Mouse (Mus musculus) CH12.LX (cell line): ENCODE measurements around the gene Macrod1. TPM values are rescaled to one million over a fixed set of nuclear protein-coding genes. Genes with fewer than 3 reads are reported as not detected.
A peak's percentile ranks its signal among the peaks of the same experiment; 100 is the strongest.

Experiments
- DNase-seq: peaks from one replicate; pipeline ENCODE4 v3.0.0-alpha.2; 2013; ENCODE audit errors: extremely low read depth
- H3K27ac ChIP-seq: 2 replicates; pipeline ENCODE4 v1.5.1; 2012; ENCODE audit warnings: low read depth, mild to moderate bottlenecking, control low read depth, moderate library complexity; ENCODE audit not compliant: insufficient read depth
- H3K27me3 ChIP-seq: replicated peaks from 2 replicates; pipeline ENCODE3; 2012; ENCODE audit warnings: inconsistent platforms
- H3K36me3 ChIP-seq, 2 experiments: replicated peaks in 1 of 2; 2 replicates each; pipeline versions ENCODE3 to v1.6.1; 2012; ENCODE audit warnings: inconsistent platforms in 1 of 2, low read length in 1 of 2, mild to moderate bottlenecking in 1 of 2, mixed read lengths in 1 of 2, moderate library complexity in 1 of 2; ENCODE audit not compliant: control insufficient read depth in 1 of 2, insufficient read depth in 1 of 2
- H3K4me1 ChIP-seq, 2 experiments: 2 replicates each; pipeline ENCODE4 v1.6.1; 2012; ENCODE audit warnings: inconsistent platforms in 1 of 2, moderate library complexity in 1 of 2; ENCODE audit not compliant: insufficient read depth in 2 of 2, control insufficient read depth in 1 of 2
- H3K4me2 ChIP-seq: 2 replicates; pipeline ENCODE4 v1.6.1; 2012; ENCODE audit warnings: low read depth, mild to moderate bottlenecking, control low read depth; ENCODE audit not compliant: poor library complexity, insufficient read depth, severe bottlenecking
- H3K4me3 ChIP-seq, 3 experiments: fragments of 150-350 bp in 1 of 3; sonication (generic) in 1 of 3; replicated peaks in 1 of 3; 2 replicates each; pipeline versions ENCODE3 to v1.5.1; 2011 to 2012; ENCODE audit warnings: low read depth in 2 of 3, low read length in 2 of 3, mild to moderate bottlenecking in 2 of 3, moderate library complexity in 2 of 3, control low read depth in 1 of 3, improper control_type of control experiment in 1 of 3, inconsistent platforms in 1 of 3, mixed read lengths in 1 of 3; ENCODE audit not compliant: poor library complexity in 1 of 3
- H3K79me2 ChIP-seq: replicated peaks from 2 replicates; pipeline ENCODE4 v1.6.1; 2012; ENCODE audit warnings: mild to moderate bottlenecking, moderate library complexity; ENCODE audit not compliant: control insufficient read depth, poor library complexity, insufficient read depth, severe bottlenecking; ENCODE audit errors: extremely low read depth
- H3K9ac ChIP-seq: 2 replicates; pipeline ENCODE4 v1.6.1; 2012; ENCODE audit warnings: low read depth, mild to moderate bottlenecking, control low read depth, moderate library complexity; ENCODE audit not compliant: insufficient read depth
- H3K9me3 ChIP-seq: replicated peaks from 2 replicates; pipeline ENCODE3; 2012; ENCODE audit warnings: low read length, inconsistent platforms, mixed read lengths
- BHLHE40 ChIP-seq: IDR thresholded peaks from 2 replicates; pipeline ENCODE4 v1.6.1; 2011; ENCODE audit warnings: mild to moderate bottlenecking, low read depth, low read length, improper control_type of control experiment
- CHD1 ChIP-seq: IDR thresholded peaks from 2 replicates; pipeline ENCODE4 v1.6.1; 2012; ENCODE audit warnings: low read depth, low read length, improper control_type of control experiment, inconsistent platforms
- CTCF ChIP-seq, 2 experiments: IDR thresholded peaks in 1 of 2; conservative IDR thresholded peaks in 1 of 2; 2 replicates each; pipeline ENCODE4 v1.5.1; 2011 to 2012; ENCODE audit warnings: low read depth in 2 of 2, low read length in 2 of 2, improper control_type of control experiment in 1 of 2, inconsistent platforms in 1 of 2, mild to moderate bottlenecking in 1 of 2, moderate library complexity in 1 of 2
- E2F4 ChIP-seq: IDR thresholded peaks from 2 replicates; pipeline ENCODE4 v1.6.1; 2011; ENCODE audit warnings: low read depth, low read length, improper control_type of control experiment; ENCODE audit not compliant: insufficient replicate concordance
- ELF1 ChIP-seq: IDR thresholded peaks from 2 replicates; pipeline ENCODE4 v1.6.1; 2014; ENCODE audit warnings: low read depth, mild to moderate bottlenecking, inconsistent platforms, low read length, improper control_type of control experiment
- ETS1 ChIP-seq: conservative IDR thresholded peaks from 2 replicates; pipeline ENCODE4 v1.6.1; 2012; ENCODE audit warnings: low read depth, mild to moderate bottlenecking, inconsistent platforms, low read length, improper control_type of control experiment, moderate library complexity
- GABPA ChIP-seq: IDR thresholded peaks from 2 replicates; pipeline ENCODE4 v1.6.1; 2012; ENCODE audit warnings: low read depth, low read length, improper control_type of control experiment, inconsistent platforms; ENCODE audit not compliant: insufficient replicate concordance
- HCFC1 ChIP-seq: IDR thresholded peaks from 2 replicates; pipeline ENCODE4 v1.6.1; 2012; ENCODE audit warnings: low read depth, mild to moderate bottlenecking, inconsistent platforms, low read length, improper control_type of control experiment
- IRF4 ChIP-seq: IDR thresholded peaks from 2 replicates; pipeline ENCODE4 v1.6.1; 2014; ENCODE audit warnings: low read depth, mild to moderate bottlenecking, inconsistent platforms, low read length, improper control_type of control experiment
- JUN ChIP-seq: IDR thresholded peaks from 2 replicates; pipeline ENCODE4 v1.6.1; 2011; ENCODE audit warnings: low read depth, mild to moderate bottlenecking, low read length, improper control_type of control experiment, moderate library complexity; ENCODE audit not compliant: insufficient read depth
- JUND ChIP-seq: conservative IDR thresholded peaks from 2 replicates; pipeline ENCODE4 v1.6.1; 2011; ENCODE audit warnings: low read depth, low read length, improper control_type of control experiment
- KAT2A ChIP-seq: IDR thresholded peaks from 2 replicates; pipeline ENCODE4 v1.6.1; 2012; ENCODE audit warnings: low read length, improper control_type of control experiment, inconsistent platforms; ENCODE audit not compliant: insufficient replicate concordance
- MAFK ChIP-seq: IDR thresholded peaks from 2 replicates; pipeline ENCODE4 v1.6.1; 2011; ENCODE audit warnings: low read length, improper control_type of control experiment; ENCODE audit not compliant: insufficient replicate concordance
- MAX ChIP-seq: IDR thresholded peaks from 2 replicates; pipeline ENCODE4 v1.6.1; 2011; ENCODE audit warnings: low read length, improper control_type of control experiment
- MAZ ChIP-seq: IDR thresholded peaks from 2 replicates; pipeline ENCODE4 v1.6.1; 2012; ENCODE audit warnings: low read depth, mild to moderate bottlenecking, inconsistent platforms, low read length, improper control_type of control experiment, moderate library complexity
- MXI1 ChIP-seq: IDR thresholded peaks from 2 replicates; pipeline ENCODE4 v1.6.1; 2011; ENCODE audit warnings: mild to moderate bottlenecking, low read depth, low read length, improper control_type of control experiment
- MYC ChIP-seq: IDR thresholded peaks from 2 replicates; pipeline ENCODE4 v1.6.1; 2011; ENCODE audit warnings: low read depth, mild to moderate bottlenecking, improper control_type of control experiment, low read length
- NELFE ChIP-seq: IDR thresholded peaks from 2 replicates; pipeline ENCODE4 v1.6.1; 2011; ENCODE audit warnings: low read depth, low read length, improper control_type of control experiment
- NRF1 ChIP-seq: IDR thresholded peaks from 2 replicates; pipeline ENCODE4 v1.6.1; 2014; ENCODE audit warnings: low read depth, mild to moderate bottlenecking, inconsistent platforms, low read length, improper control_type of control experiment, moderate library complexity
- POLR2AphosphoS2 ChIP-seq: IDR thresholded peaks from 2 replicates; pipeline ENCODE4 v1.6.1; 2011; ENCODE audit warnings: low read depth, low read length, improper control_type of control experiment
- RAD21 ChIP-seq: IDR thresholded peaks from 2 replicates; pipeline ENCODE4 v1.6.1; 2011; ENCODE audit warnings: low read depth, mild to moderate bottlenecking, low read length, improper control_type of control experiment, moderate library complexity
- SIN3A ChIP-seq: IDR thresholded peaks from 2 replicates; pipeline ENCODE4 v1.6.1; 2012; ENCODE audit warnings: low read length, improper control_type of control experiment, inconsistent platforms
- TBP ChIP-seq: conservative IDR thresholded peaks from 2 replicates; pipeline ENCODE4 v1.6.1; 2011; ENCODE audit warnings: low read depth, low read length, improper control_type of control experiment
- UBTF ChIP-seq: IDR thresholded peaks from 2 replicates; pipeline ENCODE4 v1.6.1; 2012; ENCODE audit warnings: low read depth, mild to moderate bottlenecking, inconsistent platforms, low read length, improper control_type of control experiment, moderate library complexity
- USF2 ChIP-seq: conservative IDR thresholded peaks from 2 replicates; pipeline ENCODE4 v1.6.1; 2011; ENCODE audit warnings: low read depth, low read length, improper control_type of control experiment
- ZC3H11A ChIP-seq: IDR thresholded peaks from 2 replicates; pipeline ENCODE4 v1.6.1; 2012; ENCODE audit warnings: low read depth, mild to moderate bottlenecking, inconsistent platforms, low read length, improper control_type of control experiment
- ZKSCAN1 ChIP-seq: IDR thresholded peaks from 2 replicates; pipeline ENCODE4 v1.6.1; 2012; ENCODE audit warnings: low read depth, inconsistent platforms, low read length, improper control_type of control experiment, borderline replicate concordance
- ZNF384 ChIP-seq: IDR thresholded peaks from 2 replicates; pipeline ENCODE4 v1.6.1; 2012; ENCODE audit warnings: low read depth, low read length, improper control_type of control experiment, inconsistent platforms
- dilution Hi-C: fragments of 300-500 bp; cut with MboI; formaldehyde crosslinking; loops from 2 replicates; pipeline ENCODE4 v1.14.3; 2020; ENCODE audit warnings: low sequenced_read_pairs; ENCODE audit not compliant: extremely low pct_unique_long_range_greater_than_20kb, extremely low pct_ligation_motif_present
- in situ Hi-C: fragments of 300-500 bp; cut with MboI; formaldehyde crosslinking; loops from 3 replicates; pipeline ENCODE4 v1.14.3; 2019; ENCODE audit warnings: low sequenced_read_pairs, low pct_ligation_motif_present, low pct_unique_long_range_greater_than_20kb, mixed read lengths
- polyA plus RNA-seq: library from polyadenylated mRNA; unstranded; fragments of >175 nt; gene quantifications from 2 replicates; pipeline ENCODE4 v1.2.1, GENCODE M21; 2012; ENCODE audit warnings: low read depth; ENCODE audit not compliant: insufficient read length
- total RNA-seq, 2 experiments: library from RNA; depleted of rRNA; stranded (reverse); fragments of 300-350 nt in 1 of 2; fragments of >200 nt in 1 of 2; gene quantifications; 2 replicates each; pipeline ENCODE4 v1.2.3; 2012 to 2014

Gene Macrod1
- total and polyA plus RNA-seq, 3 experiments = 1.0 TPM; not detected in 2

- in situ Hi-C loops = no loop called here
- Histone ChIP-seq H3K79me2 (peaks cover 43% of the 10 kb centered on the region), H3K27me3 (no peaks in the 10 kb centered on the region), H3K4me1 (peaks cover 8 to 33% of the 10 kb centered on the region in 2 experiments; a peak in 3 of 4 replicates), H3K4me2 (no peak overlapping the region), H3K4me3 (no peak overlapping the region), H3K27ac (no peak overlapping the region), H3K36me3 (peaks cover 29 to 56% of the 10 kb centered on the region in 2 experiments), H3K9ac (no peak overlapping the region), H3K9me3 (no peaks in the 10 kb centered on the region)
- dilution Hi-C loops = no loop called here
- no peak for DNase-seq
- TF ChIP-seq ELF1 (no peak), RAD21 (no peak), KAT2A (no peak), POLR2AphosphoS2 (no peak), ZNF384 (no peak), BHLHE40 (no peak), JUND (no peak), CHD1 (no peak), JUN (no peak), ZC3H11A (no peak), MXI1 (no peak), TBP (no peak), HCFC1 (no peak), ETS1 (no peak), MAZ (no peak), NELFE (no peak), USF2 (no peak)
Observed at GRCm38 (mm10) chr19:7214484-7214883, 157.9 kb downstream of the Macrod1 start.

GRCm38 (mm10) chr19:7217162-7217925 lies 160.7 kb downstream of the Macrod1 start, which contains the start of gene Cox8a:
Gene Cox8a (minus strand): TSS chr19:7217616.
- dilution Hi-C loops = no loop called here
- peak within 1 kb of the TSS; percentile 81 to 99 (median 91) for H3K4me3 ChIP-seq
- peaks cover 38% of the 10 kb centered on the region for H3K79me2 ChIP-seq
- H3K27ac ChIP-seq = peak within 1 kb of the TSS; percentile 59
- peak within 1 kb of the TSS; percentile 94 for H3K9ac ChIP-seq
- peaks cover 21 to 37% of the 10 kb centered on the region in 2 experiments for H3K36me3 ChIP-seq
- peak within 1 kb of the TSS; percentile 92 for H3K4me2 ChIP-seq
- DNase-seq = peak; percentile 98
- in situ Hi-C loops = no loop called here
- H3K9me3 ChIP-seq = no peaks in the 10 kb centered on the region
- H3K4me1 ChIP-seq = peaks cover 8 to 37% of the 10 kb centered on the region in 2 experiments; a peak in 3 of 4 replicates
- H3K27me3 ChIP-seq = no peaks in the 10 kb centered on the region
- no peak for TF ChIP-seq ZKSCAN1
- no peak for TF ChIP-seq UBTF
- TF ChIP-seq MAX = no peak; the same call in 1 of the 2 replicates
- TF ChIP-seq E2F4 = peak; percentile 99
- TF ChIP-seq MAZ = peak; percentile 59; the same call in 1 of the 2 replicates
- no peak for TF ChIP-seq GABPA
- no peak for TF ChIP-seq MAFK
- TF ChIP-seq ELF1 = peak; percentile 99
- peak; percentile 88 for TF ChIP-seq HCFC1
- TF ChIP-seq USF2 = no peak
- TF ChIP-seq MYC = no peak; the same call in 1 of the 2 replicates
- peak; percentile 39; the same call in 1 of the 2 replicates for TF ChIP-seq NELFE
- no peak for TF ChIP-seq ETS1
- TF ChIP-seq SIN3A = peak; percentile 97
- no peak for TF ChIP-seq JUND
- no peak for TF ChIP-seq CTCF (conservative IDR thresholded peaks at IDR 0.05 in 1 of 2, IDR thresholded peaks at IDR 0.05 in 1 of 2; ENCODE audit: low read depth in 2 of 2, low read length in 2 of 2)
- peak; percentile 54 for TF ChIP-seq NRF1
- TF ChIP-seq IRF4 = peak; percentile 17; the same call in 1 of the 2 replicates
- TF ChIP-seq KAT2A = 0 out of 2 replicates have a peak, but pooled peaks have one; percentile 66
- peak; percentile 88 for TF ChIP-seq TBP
- TF ChIP-seq ZC3H11A = no peak
- TF ChIP-seq RAD21 = no peak
- TF ChIP-seq POLR2AphosphoS2 = peak; percentile 58; the same call in 1 of the 2 replicates
